Mouse (Mus musculus) forebrain, embryonic 13.5 days (tissue): ENCODE measurements around the gene Copz1. TPM values are rescaled to one million over a fixed set of nuclear protein-coding genes. Genes with fewer than 3 reads are reported as not detected.
A peak's percentile ranks its signal among the peaks of the same experiment; 100 is the strongest.

ENCODE experiments used
- microRNA counts: library from miRNA; unstranded; fragments of <30 nt; microRNA quantifications from one replicate; lab custom pipeline; 2016
- microRNA-seq: library from miRNA; unstranded; fragments of <30 nt; microRNA quantifications from one replicate; pipeline ENCODE4, GENCODE M21; 2016
- polyA plus RNA-seq: library from polyadenylated mRNA; unstranded; fragments of >200 nt; fragmentation: Nextera tagmentation; extraction: Ambion mirVana; gene quantifications from 2 replicates; pipeline ENCODE4 v1.2.1, GENCODE M21; 2015

The Copz1 gene
- polyA plus RNA-seq, 1 experiment from 2014 or later = 219 TPM

MicroRNAs within 50 kb of the gene (microRNA counts, 519-probe panel; counts per million panel counts)
- 4,555 counts per million, percentile 85 among the panel's probes with 10 or more counts for microRNA mmu-miR-148b (lab: Ali Mortazavi, UCI)

Small RNA genes lying within 50 kb of the gene (microRNA-seq; reads per million reads assigned to microRNA genes)
- gene Mir148b = 241 reads per million, percentile 61 among the genes with 10 or more reads in this experiment

Other genes starting within 250 kb of the Copz1 start
- gene Smug1, start 105.6 kb upstream of the Copz1 start, polyA plus RNA-seq = 24.4 and 27.3 TPM in 2 replicates
- gene Cbx5, start 32.9 kb upstream of the Copz1 start, polyA plus RNA-seq = 161 and 174 TPM in 2 replicates
- gene Hnrnpa1, start 32.3 kb upstream of the Copz1 start, polyA plus RNA-seq = 1,312 and 1,385 TPM in 2 replicates
- gene Nfe2, start 14.3 kb upstream of the Copz1 start, polyA plus RNA-seq = 0.57 and 1.6 TPM in 2 replicates
- 0.30 and 0.41 TPM in 2 replicates for gene Gpr84, start 37.9 kb downstream of the Copz1 start, polyA plus RNA-seq
- 11.3 and 12.0 TPM in 2 replicates for gene Zfp385a, start 67.4 kb downstream of the Copz1 start, polyA plus RNA-seq
- gene Itga5, start 94.0 kb downstream of the Copz1 start, polyA plus RNA-seq = 7.7 and 8.0 TPM in 2 replicates
- not detected in 2 replicates for gene Gtsf1, start 157.8 kb downstream of the Copz1 start, polyA plus RNA-seq
- not detected in 2 replicates for gene Gtsf2, start 175.8 kb downstream of the Copz1 start, polyA plus RNA-seq
- 1.0 and 1.2 TPM in 2 replicates for gene Nckap1l, start 181.1 kb downstream of the Copz1 start, polyA plus RNA-seq
- gene Pde1b, start 230.3 kb downstream of the Copz1 start, polyA plus RNA-seq = 60.5 and 61.6 TPM in 2 replicates